Mouse (Mus musculus): Measurements from ENCODE around the gene Sema3a.

Gene Sema3a

DNA sequence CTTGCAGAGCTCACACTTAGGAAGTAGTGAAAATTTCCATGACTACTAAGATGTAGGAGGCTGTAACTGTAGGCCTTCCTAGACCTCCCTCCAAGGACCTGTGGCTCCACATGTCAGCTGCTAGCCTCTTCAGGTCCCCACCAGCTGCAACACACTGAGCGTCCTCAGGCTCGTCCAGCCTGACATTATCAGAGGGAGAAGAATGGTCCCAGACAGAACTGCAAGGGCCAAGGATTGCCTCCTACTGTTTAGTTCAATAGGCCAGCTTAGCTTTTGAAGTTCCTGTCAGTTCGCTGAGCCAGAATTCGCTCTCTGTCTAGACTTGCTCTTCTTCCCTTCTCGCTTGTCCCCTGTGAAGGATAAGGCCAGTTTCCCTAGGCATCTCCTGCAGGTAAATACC is 504.7 kb downstream of the Sema3a start:
- no peak for TF ChIP-seq GATA4 (IDR thresholded peaks at IDR 0.05; ENCODE audit: insufficient replicate concordance, low read length)

DNA sequence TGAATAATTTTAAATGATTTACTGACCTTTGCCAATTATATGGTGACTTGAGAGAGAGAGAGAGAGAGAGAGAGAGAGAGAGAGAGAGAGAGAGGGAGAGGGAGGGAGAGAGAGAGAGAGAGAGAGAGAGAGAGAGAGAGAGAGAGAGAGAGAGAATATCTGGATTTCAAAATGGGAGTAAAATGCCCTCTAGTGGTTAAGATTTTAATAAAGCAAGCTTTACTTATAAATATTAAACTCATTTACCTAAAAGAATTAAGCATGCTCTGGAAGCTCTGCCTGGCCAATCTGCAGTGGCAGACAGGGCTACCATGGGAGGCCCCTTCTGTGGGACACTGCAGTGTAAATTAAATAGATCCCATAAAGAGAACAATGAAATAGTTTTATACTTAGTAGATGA is 505.5 kb downstream of the Sema3a start:
- no peak for TF ChIP-seq GATA4 (IDR thresholded peaks at IDR 0.05; ENCODE audit: insufficient replicate concordance, low read length)

DNA sequence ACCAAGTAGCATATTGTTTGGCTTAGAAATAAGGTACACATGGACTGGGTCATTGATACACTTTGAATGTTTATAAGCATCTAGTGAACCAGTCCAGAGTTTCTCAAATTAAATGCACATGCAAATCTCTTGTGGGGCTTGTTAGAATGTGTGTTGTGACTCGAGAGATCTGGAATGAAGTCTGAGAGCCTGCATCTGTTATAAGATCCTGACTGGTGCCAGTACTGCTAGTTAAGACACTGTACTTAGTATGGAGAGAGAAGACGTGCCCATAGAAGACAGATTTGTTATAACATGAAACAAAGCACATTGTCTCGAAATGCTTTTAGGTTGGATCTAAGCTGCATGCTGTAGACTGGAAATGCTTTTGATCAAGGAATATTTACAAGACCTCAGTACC is 511.0 kb downstream of the Sema3a start:
- TF ChIP-seq GATA4 (IDR thresholded peaks at IDR 0.05; ENCODE audit: insufficient replicate concordance, low read length) = no peak

Data from liver, adult (tissue).